Mouse (Mus musculus) left cerebral cortex, adult 9 months (tissue): ENCODE results near the gene Krtap4-2.
"Not testable (repeated sequence)": the region's sequence is repeated elsewhere in the genome, so short reads cannot be mapped to it uniquely, and the experiment has no call there.

Experiments used
- DNase-seq, 2 experiments: peaks; one replicate each; pipeline ENCODE4 v3.0.0; 2022; ENCODE audit warnings: low spot score in 2 of 2

Krtap4-2 gene

GRCm38 (mm10) chr11:99634653-99635134 lies at the start of gene Krtap4-2:
Gene Krtap4-2 (minus strand): TSS chr11:99635084.
- DNase-seq: no peak

GRCm38 (mm10) chr11:99683481-99683880 lies 48.6 kb upstream of the Krtap4-2 start:
- no peak for DNase-seq

DNA sequence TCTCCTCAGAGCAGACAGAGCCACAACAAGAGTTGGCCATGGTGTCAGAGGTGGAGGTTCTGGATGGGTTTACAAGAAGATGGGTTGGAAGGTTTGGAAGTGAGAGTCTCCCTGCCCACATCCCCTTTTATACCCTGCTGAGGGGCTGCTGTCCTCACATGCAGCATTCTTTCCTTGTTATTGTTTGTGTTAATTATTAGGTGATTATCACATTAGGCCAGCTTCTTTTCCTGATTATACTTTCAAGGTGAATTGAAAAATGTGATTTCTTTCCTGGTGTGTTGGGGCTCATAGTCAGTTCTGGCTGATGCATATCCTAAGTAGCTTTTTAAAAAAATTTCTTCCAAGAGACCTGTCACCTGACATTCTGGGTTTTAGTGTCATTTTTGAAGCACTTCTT lies 31.0 kb upstream of the Krtap4-2 start, which contains the start of gene Krtap4-6:
Krtap4-6 (minus strand) TSS at position 101 of the 400 bp plus-strand sequence.
- DNase-seq: no peak

DNA sequence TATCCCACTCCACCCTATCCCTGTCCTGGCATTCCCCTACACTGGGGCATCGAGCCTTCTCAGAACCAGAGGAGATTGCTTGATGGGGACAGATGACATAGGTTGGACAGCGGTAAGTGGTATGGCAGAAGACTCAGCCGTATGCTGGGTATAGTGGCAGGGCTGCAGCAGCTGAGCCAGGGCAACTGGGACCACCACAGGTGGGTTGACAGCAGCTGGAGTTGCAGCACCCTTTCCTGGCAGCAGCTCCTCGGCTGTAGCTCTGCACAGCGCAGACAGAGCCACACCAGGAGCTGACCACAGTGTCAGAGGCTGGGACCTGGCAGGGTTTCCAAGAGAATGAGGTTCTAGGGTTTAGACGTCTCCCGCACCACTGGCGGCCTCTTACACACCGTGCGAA lies 27.9 kb upstream of the Krtap4-2 start:
- no peak for DNase-seq

- no peak for DNase-seq
These were observed 24.4 kb upstream of the Krtap4-2 start for GRCm38 (mm10) chr11:99659256-99659655.

- DNase-seq: not testable (repeated sequence)
These were observed 23.7 kb upstream of the Krtap4-2 start, which contains the start of gene Gm11563 for GRCm38 (mm10) chr11:99658467-99659010. Gene Gm11563 (minus strand): TSS chr11:99658960.

DNA sequence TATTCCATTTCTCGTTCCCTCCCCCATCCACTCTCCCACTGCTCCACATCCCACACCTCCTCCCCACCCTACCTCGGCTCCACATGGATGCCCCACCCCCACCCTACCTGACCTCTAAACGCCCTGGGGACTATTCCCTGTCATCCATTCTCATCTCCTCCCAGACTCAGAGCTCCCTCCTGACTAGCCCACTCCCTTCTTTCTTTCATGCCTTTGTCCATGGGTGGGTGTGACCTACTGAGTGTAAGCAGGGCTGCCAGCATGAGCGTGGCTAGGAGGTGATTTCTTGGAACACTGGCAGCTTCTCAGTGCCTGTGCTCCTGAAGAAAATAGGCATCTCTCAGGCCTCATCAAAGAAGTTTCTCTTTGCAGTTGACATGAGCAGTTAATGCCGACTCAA lies 22.2 kb upstream of the Krtap4-2 start:
- no peak for DNase-seq

- no peak for DNase-seq
These were observed 15.3 kb upstream of the Krtap4-2 start, which contains the start of gene Gm11555 for GRCm38 (mm10) chr11:99650136-99650535. Gene Gm11555 (minus strand): TSS chr11:99650236.

- peak in 1 of 2 experiments; percentile 7 for DNase-seq
These were observed 11.6 kb upstream of the Krtap4-2 start for GRCm38 (mm10) chr11:99646444-99646843.

DNA sequence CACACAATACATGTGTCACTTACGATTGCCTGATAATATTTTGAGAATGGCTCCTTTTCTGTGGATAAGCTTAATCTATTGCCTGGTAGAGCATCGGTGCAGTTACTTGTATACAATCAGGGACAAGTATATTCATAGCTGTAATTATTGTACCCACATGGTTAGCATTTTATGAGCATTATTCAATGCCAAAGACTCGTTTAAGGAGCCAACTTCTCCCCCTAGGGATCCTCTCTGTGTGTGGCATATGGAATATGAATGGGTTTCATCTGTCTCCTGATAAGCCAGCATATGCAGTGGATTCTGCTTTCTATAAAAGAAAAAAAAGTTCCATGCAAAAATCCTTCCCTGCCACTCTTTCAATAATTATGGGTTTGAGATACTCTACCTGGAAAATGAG lies 9.5 kb upstream of the Krtap4-2 start:
- no peak for DNase-seq

DNA sequence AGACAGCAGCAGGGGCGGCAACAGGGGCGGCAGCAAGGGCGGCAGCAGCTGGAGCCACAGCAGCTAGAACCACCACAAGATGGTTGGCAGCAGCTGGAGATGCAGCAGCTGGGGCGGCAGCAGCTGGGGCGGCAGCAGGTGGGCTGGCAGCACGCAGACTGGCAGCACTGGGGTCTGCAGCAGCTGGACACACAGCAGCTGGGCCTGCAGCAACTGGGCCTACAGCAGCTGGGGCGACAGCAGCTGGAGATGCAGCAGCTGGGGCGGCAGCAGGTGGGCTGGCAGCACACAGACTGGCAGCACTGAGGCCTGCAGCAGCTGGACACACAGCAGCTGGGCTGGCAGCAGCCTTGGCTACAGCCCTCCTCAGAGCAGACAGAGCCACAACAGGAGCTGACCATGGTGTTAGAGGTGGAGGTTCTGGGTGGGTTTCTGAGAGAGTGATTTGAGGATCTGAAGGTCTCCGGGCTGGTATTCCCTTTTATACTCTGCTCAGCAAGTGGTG lies 8.8 kb upstream of the Krtap4-2 start, which contains the start of gene Krtap4-7:
Krtap4-7 (minus strand) TSS at position 455 of the 505 bp plus-strand sequence.
- not testable (repeated sequence) for DNase-seq

DNA sequence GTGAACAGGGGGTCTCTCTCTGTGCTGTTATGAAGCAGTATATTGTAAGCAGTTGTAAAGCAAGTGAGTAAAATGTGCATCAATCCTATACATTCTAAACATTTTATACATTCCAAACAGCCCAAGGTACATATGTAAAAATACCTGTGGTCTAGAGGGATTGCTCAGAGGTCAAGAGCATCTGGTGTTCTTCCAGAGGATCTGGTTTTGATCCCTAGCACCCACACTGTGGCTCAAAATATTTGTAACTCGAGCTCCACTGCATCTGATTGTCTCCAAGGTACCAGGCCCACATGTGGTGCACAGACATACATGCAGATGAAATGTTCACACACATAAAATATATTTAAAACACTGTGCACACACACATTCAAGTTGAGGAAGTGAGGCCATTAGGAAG lies 6.0 kb upstream of the Krtap4-2 start:
- DNase-seq: no peak

GRCm38 (mm10) chr11:99637086-99637485 lies 2.2 kb upstream of the Krtap4-2 start:
- DNase-seq: peak in 1 of 2 experiments; percentile 6

- peak; percentile 17 to 26 for DNase-seq
These were observed 1.6 kb downstream of the Krtap4-2 start for GRCm38 (mm10) chr11:99633293-99633692.

- no peak for DNase-seq
These were observed 4.0 kb downstream of the Krtap4-2 start for GRCm38 (mm10) chr11:99630890-99631289.

DNA sequence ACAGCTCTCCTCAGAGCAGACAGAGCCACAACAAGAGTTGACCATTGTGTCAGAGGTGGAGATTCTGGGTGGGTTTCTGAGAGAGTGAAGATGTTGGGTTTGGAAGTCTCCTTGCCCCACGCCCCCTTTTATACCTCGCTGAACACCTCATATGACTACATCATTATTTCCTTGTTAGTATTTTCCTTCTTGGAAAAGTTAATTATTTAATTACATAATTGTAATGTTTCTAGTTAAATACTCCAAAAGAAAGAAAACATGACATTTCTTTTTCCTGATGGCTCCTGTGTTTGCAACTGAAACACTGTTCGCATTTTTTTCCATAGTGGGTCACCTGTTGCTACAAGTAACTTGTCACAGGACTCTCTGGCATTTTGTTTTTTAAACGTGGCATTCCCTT lies 6.7 kb downstream of the Krtap4-2 start, which contains the start of gene Krtap4-1:
Krtap4-1 (minus strand) TSS at position 101 of the 400 bp plus-strand sequence.
- DNase-seq: no peak

DNA sequence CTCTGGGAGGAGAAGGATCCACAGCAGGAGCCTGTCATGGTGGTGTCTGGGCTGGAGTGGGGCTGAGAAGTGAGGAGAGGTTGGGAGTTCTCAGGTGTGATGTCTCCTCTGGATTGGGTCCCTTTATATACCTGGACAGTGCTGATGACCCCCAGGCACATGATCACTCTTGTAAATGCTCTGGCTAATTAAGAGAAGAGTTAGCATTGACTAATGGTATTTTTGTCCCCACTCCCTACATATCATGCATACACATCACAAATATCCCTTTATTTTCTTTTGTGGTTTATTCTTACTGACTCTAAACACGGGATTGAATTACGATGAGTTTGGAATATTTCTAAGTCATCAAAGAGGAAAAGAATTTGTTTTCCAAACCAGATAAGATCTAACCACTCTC lies 14.5 kb downstream of the Krtap4-2 start, which contains the start of gene Gm11562:
Gm11562 (minus strand) TSS at position 101 of the 400 bp plus-strand sequence.
- no peak for DNase-seq

- no peak for DNase-seq
These were observed 20.0 kb downstream of the Krtap4-2 start, which contains the start of gene Krtap2-4 for GRCm38 (mm10) chr11:99614796-99615363. Gene Krtap2-4 (minus strand): TSS chr11:99614846.

DNA sequence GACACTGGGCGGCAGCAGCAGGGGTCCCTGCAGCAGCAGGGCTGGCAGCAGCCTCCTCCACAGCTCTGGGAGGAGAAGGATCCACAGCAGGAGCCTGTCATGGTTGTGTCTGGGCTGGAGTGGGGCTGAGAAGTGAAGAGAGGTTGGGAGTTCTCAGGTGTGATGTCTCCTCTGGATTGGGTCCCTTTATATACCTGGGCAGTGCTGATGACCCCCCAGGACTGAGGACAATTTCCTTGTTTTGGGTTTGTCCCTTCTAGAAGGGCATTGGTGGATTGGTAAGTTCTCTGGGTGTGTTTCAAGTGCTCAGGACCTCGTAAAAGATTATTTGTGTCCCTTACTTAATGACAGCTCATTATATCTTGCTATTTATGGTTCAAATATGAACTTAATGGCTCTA lies 24.8 kb downstream of the Krtap4-2 start, which contains the start of gene Gm11937:
Gm11937 (minus strand) TSS at position 101 of the 400 bp plus-strand sequence.
- DNase-seq: not testable (repeated sequence)

DNA sequence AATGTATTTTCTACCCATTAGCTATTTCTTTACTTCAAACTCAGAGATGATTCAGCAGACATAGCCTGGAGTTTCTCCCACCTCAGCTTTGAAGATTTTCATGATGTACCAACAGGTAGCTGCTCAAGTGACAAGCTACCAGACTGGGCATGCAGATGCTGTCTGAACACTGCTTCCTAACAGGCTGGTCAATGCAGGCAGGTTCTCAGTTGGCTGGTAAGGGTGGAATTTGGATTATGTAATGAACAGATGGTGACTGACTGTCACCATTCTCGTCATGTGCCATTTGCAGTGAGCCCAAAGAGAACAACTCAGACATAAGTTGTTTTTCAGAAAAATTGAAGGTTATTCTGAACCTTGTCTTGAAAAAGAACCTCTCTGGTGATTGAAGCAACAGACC lies 25.8 kb downstream of the Krtap4-2 start:
- peak; percentile 11 to 55 for DNase-seq

- DNase-seq: not testable (repeated sequence)
These were observed 31.7 kb downstream of the Krtap4-2 start, which contains the start of gene Gm11938 for GRCm38 (mm10) chr11:99603208-99603607. Gene Gm11938 (minus strand): TSS chr11:99603308.

- DNase-seq: not testable (repeated sequence)
These were observed 37.1 kb downstream of the Krtap4-2 start, which contains the start of gene Krtap9-3 for GRCm38 (mm10) chr11:99597742-99598141. Gene Krtap9-3 (minus strand): TSS chr11:99598105.
